Mouse (Mus musculus): Measurements from ENCODE around the gene Rpusd3.

Rpusd3 gene

GRCm38 (mm10) chr6:113429965-113430364 is 10.8 kb upstream of the Rpusd3 start:
- no peak for DNase-seq (ENCODE audit: low spot score)

- DNase-seq (ENCODE audit: low spot score): no peak
Observed at GRCm38 (mm10) chr6:113428006-113428405, 8.9 kb upstream of the Rpusd3 start.

GRCm38 (mm10) chr6:113427397-113427796 is 8.3 kb upstream of the Rpusd3 start:
- DNase-seq (ENCODE audit: low spot score): peak; percentile 61

GRCm38 (mm10) chr6:113426696-113427095 is 7.6 kb upstream of the Rpusd3 start:
- no peak for DNase-seq (ENCODE audit: low spot score)

- no peak for DNase-seq (ENCODE audit: low spot score)
Observed at GRCm38 (mm10) chr6:113424187-113424586, 5.0 kb upstream of the Rpusd3 start.

- DNase-seq (ENCODE audit: low spot score): no peak
Observed at GRCm38 (mm10) chr6:113423000-113423399, 3.9 kb upstream of the Rpusd3 start.

GRCm38 (mm10) chr6:113418441-113419198 is 520 bp downstream of the Rpusd3 start:
- no peak for DNase-seq (ENCODE audit: low spot score)

GRCm38 (mm10) chr6:113416416-113416815 is 2.7 kb downstream of the Rpusd3 start:
- no peak for DNase-seq (ENCODE audit: low spot score)

GRCm38 (mm10) chr6:113410001-113410400 is 9.1 kb downstream of the Rpusd3 start:
- DNase-seq (ENCODE audit: low spot score): no peak

GRCm38 (mm10) chr6:113406683-113407082 is 12.5 kb downstream of the Rpusd3 start:
- DNase-seq (ENCODE audit: low spot score): peak; percentile 15

- DNase-seq (ENCODE audit: low spot score): no peak
Observed at GRCm38 (mm10) chr6:113405483-113405882, 13.7 kb downstream of the Rpusd3 start.

GRCm38 (mm10) chr6:113404649-113405448 is 14.3 kb downstream of the Rpusd3 start:
- no peak for DNase-seq (ENCODE audit: low spot score)

GRCm38 (mm10) chr6:113402094-113402493 is 17.0 kb downstream of the Rpusd3 start:
- DNase-seq (ENCODE audit: low spot score): no peak

- DNase-seq (ENCODE audit: low spot score): no peak
Observed at GRCm38 (mm10) chr6:113396270-113397030, 22.7 kb downstream of the Rpusd3 start.

- no peak for DNase-seq (ENCODE audit: low spot score)
Observed at GRCm38 (mm10) chr6:113395501-113395900, 23.6 kb downstream of the Rpusd3 start.

GRCm38 (mm10) chr6:113394811-113395210 is 24.3 kb downstream of the Rpusd3 start:
- no peak for DNase-seq (ENCODE audit: low spot score)

- DNase-seq (ENCODE audit: low spot score): no peak
Observed at GRCm38 (mm10) chr6:113393951-113394350, 25.2 kb downstream of the Rpusd3 start.

GRCm38 (mm10) chr6:113392387-113393071 is 26.6 kb downstream of the Rpusd3 start:
- peak; percentile 77 for DNase-seq (ENCODE audit: low spot score)

GRCm38 (mm10) chr6:113392015-113392386 is 27.1 kb downstream of the Rpusd3 start:
- DNase-seq (ENCODE audit: low spot score): no peak

- DNase-seq (ENCODE audit: low spot score): no peak
Observed at GRCm38 (mm10) chr6:113390715-113391114, 28.4 kb downstream of the Rpusd3 start.

- DNase-seq (ENCODE audit: low spot score): no peak
Observed at GRCm38 (mm10) chr6:113388960-113389359, 30.2 kb downstream of the Rpusd3 start, which contains the start of gene Ttll3. Gene Ttll3, plus strand, starts transcription at chr6:113389260.

GRCm38 (mm10) chr6:113386025-113386424 is 33.1 kb downstream of the Rpusd3 start:
- no peak for DNase-seq (ENCODE audit: low spot score)
